Mouse (Mus musculus) MEL (cell line): Measurements from ENCODE around the gene Sema3a. TPM values are rescaled to one million over a fixed set of nuclear protein-coding genes. Genes with fewer than 3 reads are reported as not detected.

ENCODE experiments used
- DNase-seq: peaks from one replicate; pipeline ENCODE4 v3.0.0; 2011; ENCODE audit warnings: low read depth, low spot score
- H3K27ac ChIP-seq: 2 replicates; pipeline ENCODE4 v1.5.1; 2012; ENCODE audit warnings: low read depth, mild to moderate bottlenecking, control low read depth, low read length, moderate library complexity; ENCODE audit not compliant: control insufficient read depth
- H3K27me3 ChIP-seq, 2 experiments: fragments of 150-350 bp in 1 of 2; sonication (generic) in 1 of 2; 2 replicates each; pipeline ENCODE4 v1.6.1; 2012; ENCODE audit warnings: low read length in 2 of 2, mild to moderate bottlenecking in 2 of 2, improper control_type of control experiment in 1 of 2, moderate library complexity in 1 of 2; ENCODE audit not compliant: insufficient read depth in 2 of 2, control insufficient read depth in 1 of 2
- H3K36me3 ChIP-seq, 2 experiments: 2 replicates each; pipeline ENCODE4 v1.6.1; 2012 to 2014; ENCODE audit warnings: low read length in 2 of 2, improper control_type of control experiment in 1 of 2, inconsistent platforms in 1 of 2, mild to moderate bottlenecking in 1 of 2; ENCODE audit not compliant: insufficient read depth in 2 of 2, control insufficient read depth in 1 of 2
- H3K4me1 ChIP-seq, 2 experiments: fragments of 150-350 bp in 1 of 2; sonication (generic) in 1 of 2; 2 replicates each; pipeline ENCODE4 v1.6.1; 2012; ENCODE audit warnings: low read length in 2 of 2, improper control_type of control experiment in 1 of 2, mild to moderate bottlenecking in 1 of 2; ENCODE audit not compliant: insufficient read depth in 2 of 2, control insufficient read depth in 1 of 2
- H3K4me3 ChIP-seq, 2 experiments: fragments of 150-350 bp in 1 of 2; sonication (generic) in 1 of 2; 2 replicates each; pipeline ENCODE4 v1.5.1; 2012; ENCODE audit warnings: low read depth in 2 of 2, low read length in 2 of 2, mild to moderate bottlenecking in 2 of 2, moderate library complexity in 2 of 2, control low read depth in 1 of 2, improper control_type of control experiment in 1 of 2; ENCODE audit not compliant: control insufficient read depth in 1 of 2, insufficient read depth in 1 of 2
- H3K79me2 ChIP-seq: 2 replicates; pipeline ENCODE4 v1.6.1; 2012; ENCODE audit warnings: mild to moderate bottlenecking, low read length, moderate library complexity; ENCODE audit not compliant: control insufficient read depth, poor library complexity, insufficient read depth
- H3K9ac ChIP-seq: 2 replicates; pipeline ENCODE4 v1.6.1; 2012; ENCODE audit warnings: low read depth, mild to moderate bottlenecking, control low read depth, low read length, moderate library complexity; ENCODE audit not compliant: control insufficient read depth, poor library complexity, severe bottlenecking
- H3K9me3 ChIP-seq: fragments of 150-350 bp; sonication (generic); replicated peaks from 2 replicates; pipeline ENCODE4 v1.6.1; 2012; ENCODE audit warnings: mild to moderate bottlenecking, low read length, improper control_type of control experiment, moderate library complexity; ENCODE audit not compliant: insufficient read depth
- BHLHE40 ChIP-seq: IDR thresholded peaks from 2 replicates; pipeline ENCODE4 v1.6.1; 2012; ENCODE audit warnings: low read depth, mild to moderate bottlenecking, inconsistent platforms, low read length, improper control_type of control experiment, borderline replicate concordance
- CHD2 ChIP-seq: IDR thresholded peaks from 2 replicates; pipeline ENCODE4 v1.6.1; 2011; ENCODE audit warnings: low read length, improper control_type of control experiment
- E2F4 ChIP-seq: IDR thresholded peaks from 2 replicates; pipeline ENCODE4 v1.6.1; 2011; ENCODE audit warnings: low read depth, low read length, improper control_type of control experiment, borderline replicate concordance
- ELF1 ChIP-seq: IDR thresholded peaks from 2 replicates; pipeline ENCODE4 v1.6.1; 2014; ENCODE audit warnings: low read depth, mild to moderate bottlenecking, inconsistent platforms, low read length, improper control_type of control experiment, moderate library complexity
- ETS1 ChIP-seq: IDR thresholded peaks from 2 replicates; pipeline ENCODE4 v1.6.1; 2012; ENCODE audit warnings: low read depth, mild to moderate bottlenecking, inconsistent platforms, low read length, improper control_type of control experiment, moderate library complexity
- GABPA ChIP-seq: IDR thresholded peaks from 2 replicates; pipeline ENCODE4 v1.6.1; 2012; ENCODE audit warnings: low read depth, mild to moderate bottlenecking, inconsistent platforms, low read length, improper control_type of control experiment, moderate library complexity
- GATA1 ChIP-seq: IDR thresholded peaks from 2 replicates; pipeline ENCODE4 v1.6.1; 2011; ENCODE audit warnings: low read depth, low read length, improper control_type of control experiment
- HCFC1 ChIP-seq: IDR thresholded peaks from 2 replicates; pipeline ENCODE4 v1.6.1; 2012; ENCODE audit warnings: low read depth, mild to moderate bottlenecking, inconsistent platforms, low read length, improper control_type of control experiment, moderate library complexity
- JUND ChIP-seq: IDR thresholded peaks from 2 replicates; pipeline ENCODE4 v1.6.1; 2011; ENCODE audit warnings: low read depth, mild to moderate bottlenecking, improper control_type of control experiment, low read length
- KAT2A ChIP-seq: conservative IDR thresholded peaks from 2 replicates; pipeline ENCODE4 v1.6.1; 2012; ENCODE audit warnings: low read depth, low read length, improper control_type of control experiment, inconsistent platforms
- MAX ChIP-seq: IDR thresholded peaks from 2 replicates; pipeline ENCODE4 v1.6.1; 2011; ENCODE audit warnings: low read length, improper control_type of control experiment
- MXI1 ChIP-seq: IDR thresholded peaks from 2 replicates; pipeline ENCODE4 v1.6.1; 2011; ENCODE audit warnings: mild to moderate bottlenecking, low read depth, low read length, improper control_type of control experiment
- MYB ChIP-seq: IDR thresholded peaks from 2 replicates; pipeline ENCODE4 v1.6.1; 2011; ENCODE audit warnings: mild to moderate bottlenecking, low read depth, low read length, improper control_type of control experiment
- MYC ChIP-seq: IDR thresholded peaks from 2 replicates; pipeline ENCODE4 v1.6.1; 2011; ENCODE audit warnings: low read depth, mild to moderate bottlenecking, low read length, improper control_type of control experiment, moderate library complexity
- NELFE ChIP-seq: IDR thresholded peaks from 2 replicates; pipeline ENCODE4 v1.6.1; 2011; ENCODE audit warnings: low read depth, low read length, improper control_type of control experiment
- NRF1 ChIP-seq: IDR thresholded peaks from 2 replicates; pipeline ENCODE4 v1.6.1; 2014; ENCODE audit warnings: low read depth, mild to moderate bottlenecking, inconsistent platforms, low read length, improper control_type of control experiment, moderate library complexity; ENCODE audit not compliant: poor library complexity, insufficient read depth, severe bottlenecking
- POLR2AphosphoS2 ChIP-seq: IDR thresholded peaks from 2 replicates; pipeline ENCODE4 v1.6.1; 2011; ENCODE audit warnings: low read length, improper control_type of control experiment
- POLR2AphosphoS5 ChIP-seq: IDR thresholded peaks from 2 replicates; pipeline ENCODE4 v1.6.1; 2012; ENCODE audit warnings: low read depth, borderline replicate concordance, mild to moderate bottlenecking, inconsistent platforms, low read length, moderate library complexity, mixed read lengths
- RCOR1 ChIP-seq: IDR thresholded peaks from 2 replicates; pipeline ENCODE4 v1.6.1; 2012; ENCODE audit warnings: low read depth, mild to moderate bottlenecking, inconsistent platforms, low read length, improper control_type of control experiment
- SIN3A ChIP-seq: IDR thresholded peaks from 2 replicates; pipeline ENCODE4 v1.6.1; 2012; ENCODE audit warnings: low read length, improper control_type of control experiment, inconsistent platforms
- TAL1 ChIP-seq: IDR thresholded peaks from 2 replicates; pipeline ENCODE4 v1.6.1; 2012; ENCODE audit warnings: mild to moderate bottlenecking, inconsistent platforms, low read length, moderate library complexity, mixed read lengths
- TBP ChIP-seq: IDR thresholded peaks from 2 replicates; pipeline ENCODE4 v1.8.0; 2011; ENCODE audit warnings: low read depth, low read length, improper control_type of control experiment
- USF1 ChIP-seq: IDR thresholded peaks from 2 replicates; pipeline ENCODE4 v1.6.1; 2014; ENCODE audit warnings: low read depth, mild to moderate bottlenecking, inconsistent platforms, low read length, improper control_type of control experiment, moderate library complexity
- ZKSCAN1 ChIP-seq: IDR thresholded peaks from 2 replicates; pipeline ENCODE4 v1.6.1; 2012; ENCODE audit warnings: low read depth, mild to moderate bottlenecking, inconsistent platforms, low read length, improper control_type of control experiment, moderate library complexity
- ZMIZ1 ChIP-seq: IDR thresholded peaks from 2 replicates; pipeline ENCODE4 v1.6.1; 2012; ENCODE audit warnings: low read depth, mild to moderate bottlenecking, inconsistent platforms, low read length, improper control_type of control experiment, moderate library complexity
- ZNF384 ChIP-seq: IDR thresholded peaks from 2 replicates; pipeline ENCODE4 v1.6.1; 2012; ENCODE audit warnings: low read depth, mild to moderate bottlenecking, inconsistent platforms, low read length, improper control_type of control experiment
- polyA plus RNA-seq, 2 experiments: library from polyadenylated mRNA; stranded (reverse) in 1 of 2; unstranded in 1 of 2; fragments of >175 nt in 1 of 2; fragments of >200 nt in 1 of 2; gene quantifications; 2 replicates each; pipeline versions ENCODE4 v1.2.1 to v1.2.4; 2012; ENCODE audit warnings: low replicate concordance in 2 of 2, low read depth in 1 of 2; ENCODE audit not compliant: insufficient read length in 2 of 2, insufficient read depth in 1 of 2, missing spikeins in 1 of 2
- total RNA-seq: library from RNA; depleted of rRNA; stranded (reverse); fragments of 300-350 nt; gene quantifications from 2 replicates; pipeline ENCODE4 v1.2.3, GENCODE M21; 2012

Sema3a gene
- total and polyA plus RNA-seq, 3 experiments, result not detected

- TF ChIP-seq ZMIZ1 (no peak), TBP (no peak), USF1 (no peak), MYB (0 out of 2 replicates have a peak, but pooled peaks have one; percentile 43), NELFE (no peak), ETS1 (no peak), POLR2AphosphoS5 (no peak), ZKSCAN1 (no peak), SIN3A (no peak), GABPA (no peak), ELF1 (no peak)
Observed at GRCm38 (mm10) chr5:13505839-13506499, 380.8 kb downstream of the Sema3a start (continued).

GRCm38 (mm10) chr5:13509163-13509562 lies 383.9 kb downstream of the Sema3a start:
- no peak overlapping the region for H3K4me3 ChIP-seq
- TF ChIP-seq BHLHE40 (no peak), NRF1 (no peak), KAT2A (no peak), E2F4 (no peak), MXI1 (no peak), JUND (no peak), MYC (no peak), GATA1 (no peak), SIN3A (no peak), CHD2 (no peak), USF1 (no peak), MYB (no peak), RCOR1 (no peak), TAL1 (no peak), ZNF384 (no peak), HCFC1 (no peak), POLR2AphosphoS2 (no peak), MAX (no peak), ELF1 (no peak)
- peaks cover 0 to 2% of the 10 kb centered on the region in 2 experiments; a peak in 1 of 4 replicates for H3K4me1 ChIP-seq
- H3K27ac ChIP-seq, result no peak overlapping the region
- H3K9ac ChIP-seq, result no peak overlapping the region
- no peaks in the 10 kb centered on the region for H3K27me3 ChIP-seq
- no peaks in the 10 kb centered on the region for H3K9me3 ChIP-seq
- DNase-seq, result no peak
- no peaks in the 10 kb centered on the region for H3K36me3 ChIP-seq
- no peaks in the 10 kb centered on the region for H3K79me2 ChIP-seq
